Mouse (Mus musculus) stomach, postnatal 0 days (tissue): ENCODE data around the gene Sept12.

Source experiments
- CTCF ChIP-seq: IDR thresholded peaks from 2 replicates; pipeline ENCODE4 v1.5.1; 2016; ENCODE audit warnings: antibody characterized with exemption, low read depth, mild to moderate bottlenecking, moderate library complexity
- EP300 ChIP-seq: optimal IDR thresholded peaks from 2 replicates; pipeline ENCODE3; 2016; ENCODE audit warnings: antibody characterized with exemption

DNA sequence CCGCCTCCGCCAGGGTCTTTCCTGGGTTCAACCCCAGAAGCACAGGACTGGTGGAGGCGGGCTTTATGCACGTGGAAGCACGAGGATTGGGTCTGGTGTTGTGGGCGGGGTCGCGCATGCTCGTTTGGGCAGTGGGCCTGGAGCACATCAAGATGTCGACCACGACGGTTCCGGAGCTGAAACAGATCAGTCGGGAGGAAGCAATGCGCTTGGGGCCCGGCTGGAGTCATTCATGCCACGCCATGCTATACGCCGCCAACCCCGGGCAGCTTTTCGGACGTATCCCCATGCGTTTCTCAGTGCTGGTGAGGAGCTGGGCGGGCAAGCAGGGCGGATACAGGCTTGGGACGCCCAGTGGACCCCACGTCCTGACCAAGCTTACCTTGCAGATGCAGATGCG, 58.7 kb downstream of the Sept12 start:
- TF ChIP-seq EP300, result no peak
- TF ChIP-seq CTCF, result no peak; the same call in 1 of the 2 replicates
